Mouse (Mus musculus) liver, embryonic 14.5 days (tissue): ENCODE results near the gene Fyn.

Experiments
- CTCF ChIP-seq: IDR thresholded peaks from 2 replicates; pipeline ENCODE4 v1.5.1; 2016; ENCODE audit warnings: antibody characterized with exemption, low read depth, control low read depth
- EP300 ChIP-seq: IDR thresholded peaks from 2 replicates; pipeline ENCODE4 v1.6.1; 2016; ENCODE audit warnings: antibody characterized with exemption, low read depth

DNA sequence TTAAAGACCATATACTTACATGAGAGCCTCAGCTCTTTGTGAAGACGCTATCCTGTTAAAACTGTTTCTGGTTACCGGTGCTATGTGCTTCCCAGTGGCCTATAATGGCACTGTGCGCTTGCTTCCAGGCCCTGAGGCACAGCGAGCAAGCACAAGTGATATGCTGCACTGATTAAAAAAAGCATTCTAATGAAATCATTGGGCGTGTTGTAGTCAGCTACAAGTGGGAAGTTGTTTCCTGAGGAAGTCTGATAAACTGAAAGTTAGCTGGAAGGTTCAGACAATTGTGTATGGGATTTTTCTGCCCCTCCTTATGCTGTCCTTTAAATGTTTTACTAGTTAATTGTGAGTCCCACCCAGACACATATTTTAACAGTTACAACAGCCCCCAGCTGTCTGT lies 49.0 kb downstream of the Fyn start:
- TF ChIP-seq CTCF (no peak), EP300 (no peak)
